Mouse (Mus musculus): ENCODE data around the gene Mageb1. TPM values are rescaled to one million over a fixed set of nuclear protein-coding genes. Genes with fewer than 3 reads are reported as not detected.
"Not testable (repeated sequence)": the region's sequence is repeated elsewhere in the genome, so short reads cannot be mapped to it uniquely, and the experiment has no call there.

Gene Mageb1
- polyA plus RNA-seq (2014; fragmentation: Nextera tagmentation; extraction: Ambion mirVana), result not detected in 2 replicates

- H3K36me3 ChIP-seq (ENCODE audit: control insufficient read depth, insufficient read depth, low read length); H3K27ac ChIP-seq (ENCODE audit: low read depth, low read length); H3K4me2 ChIP-seq; DNase-seq (ENCODE audit: low spot score, missing footprints); H3K4me3 ChIP-seq (ENCODE audit: low read depth, low read length); H3K27me3 ChIP-seq (ENCODE audit: control insufficient read depth, insufficient read depth, low read length); H3K9me3 ChIP-seq (ENCODE audit: control insufficient read depth, low read length); ATAC-seq (ENCODE audit: low FRiP score); H3K9ac ChIP-seq (ENCODE audit: low read length); H3K4me1 ChIP-seq (ENCODE audit: control insufficient read depth, insufficient read depth, low read length): not testable (repeated sequence)
- 0% methylated on average over 1 of the region's 1 CpGs for whole genome bisulfite sequencing
Measured at GRCm38 (mm10) chrX:92016233-92016632, at the start of gene Mageb1. Gene Mageb1, minus strand, starts transcription at chrX:92016333.

Other genes starting within 250 kb of the Mageb1 start
- not detected in 2 replicates for gene Mageb5, start 233.3 kb downstream of the Mageb1 start, polyA plus RNA-seq (2014; fragmentation: Nextera tagmentation; extraction: Ambion mirVana)

Data from midbrain, embryonic 11.5 days (tissue).